Mouse (Mus musculus): ENCODE measurements around the gene Gfap. TPM values are rescaled to one million over a fixed set of nuclear protein-coding genes. Genes with fewer than 3 reads are reported as not detected.

Gene Gfap
- polyA plus RNA-seq, 1 experiment from 2014 or later = not detected

- no peak for ATAC-seq
- Histone ChIP-seq H3K9ac (replicated peaks) (no peak overlapping the region), H3K4me3 (replicated peaks) (no peak overlapping the region), H3K27me3 (peaks cover 69% of the 10 kb centered on the region), H3K27ac (no peak overlapping the region), H3K9me3 (no peaks in the 10 kb centered on the region), H3K4me2 (replicated peaks) (no peak overlapping the region), H3K4me1 (replicated peaks) (peaks cover 12% of the 10 kb centered on the region), H3K36me3 (no peaks in the 10 kb centered on the region)
- WGBS = 91% methylated on average over 4 of the region's 4 CpGs
Measured at GRCm38 (mm10) chr11:102894716-102895115, 6.0 kb downstream of the Gfap start.

- H3K27me3 ChIP-seq = peaks cover 63% of the 10 kb centered on the region
- H3K4me2 ChIP-seq (replicated peaks) = peak overlapping the region; percentile 40
- no peak overlapping the region for H3K27ac ChIP-seq
- H3K4me1 ChIP-seq (replicated peaks) = peaks cover 8% of the 10 kb centered on the region
- ATAC-seq = no peak
- WGBS = 2% methylated on average over 43 of the region's 43 CpGs
- no peaks in the 10 kb centered on the region for H3K9me3 ChIP-seq
- peak overlapping the region; percentile 25 for H3K4me3 ChIP-seq (replicated peaks)
- H3K36me3 ChIP-seq = no peaks in the 10 kb centered on the region
- peak overlapping the region; percentile 39 for H3K9ac ChIP-seq (replicated peaks)
Measured at GRCm38 (mm10) chr11:102893015-102893651, 7.6 kb downstream of the Gfap start.

GRCm38 (mm10) chr11:102890096-102890495 lies 10.6 kb downstream of the Gfap start:
- Histone ChIP-seq H3K4me2 (replicated peaks) (no peak overlapping the region), H3K9ac (replicated peaks) (no peak overlapping the region), H3K27me3 (peaks cover 38% of the 10 kb centered on the region), H3K27ac (no peak overlapping the region), H3K4me1 (replicated peaks) (peaks cover 6% of the 10 kb centered on the region), H3K36me3 (no peaks in the 10 kb centered on the region), H3K4me3 (replicated peaks) (no peak overlapping the region), H3K9me3 (no peaks in the 10 kb centered on the region)
- ATAC-seq = no peak
- 67% methylated on average over 5 of the region's 5 CpGs for WGBS

- H3K4me3 ChIP-seq (replicated peaks) = no peak overlapping the region
- no peak overlapping the region for H3K4me2 ChIP-seq (replicated peaks)
- peaks cover 23% of the 10 kb centered on the region for H3K27me3 ChIP-seq
- H3K9ac ChIP-seq (replicated peaks) = no peak overlapping the region
- H3K27ac ChIP-seq = no peak overlapping the region
- no peaks in the 10 kb centered on the region for H3K36me3 ChIP-seq
- no peaks in the 10 kb centered on the region for H3K9me3 ChIP-seq
- H3K4me1 ChIP-seq (replicated peaks) = peaks cover 3% of the 10 kb centered on the region; the same call in 1 of the 2 replicates
- 67% methylated on average over 3 of the region's 3 CpGs for WGBS
- ATAC-seq = no peak
Measured at GRCm38 (mm10) chr11:102888135-102888534, 12.6 kb downstream of the Gfap start.

GRCm38 (mm10) chr11:102887433-102887832 lies 13.3 kb downstream of the Gfap start:
- Histone ChIP-seq H3K9me3 (no peaks in the 10 kb centered on the region), H3K4me1 (replicated peaks) (no peaks in the 10 kb centered on the region), H3K36me3 (no peaks in the 10 kb centered on the region), H3K4me2 (replicated peaks) (no peak overlapping the region), H3K9ac (replicated peaks) (no peak overlapping the region), H3K27ac (no peak overlapping the region), H3K27me3 (peaks cover 16% of the 10 kb centered on the region), H3K4me3 (replicated peaks) (no peak overlapping the region)
- WGBS = 91% methylated on average over 5 of the region's 5 CpGs
- ATAC-seq = no peak

- no peaks in the 10 kb centered on the region for H3K9me3 ChIP-seq
- ATAC-seq = no peak
- H3K27ac ChIP-seq = no peak within 1 kb of the TSS
- WGBS = 60% methylated on average over 10 of the region's 10 CpGs
- 0 out of 2 replicates have a peak, but pooled peaks cover 5% of the 10 kb centered on the region for H3K27me3 ChIP-seq
- H3K4me2 ChIP-seq (replicated peaks) = no peak within 1 kb of the TSS
- no peak within 1 kb of the TSS for H3K4me3 ChIP-seq (replicated peaks)
- no peaks in the 10 kb centered on the region for H3K36me3 ChIP-seq
- no peak within 1 kb of the TSS; the same call in 1 of the 2 replicates for H3K9ac ChIP-seq (replicated peaks)
- peaks cover 11% of the 10 kb centered on the region for H3K4me1 ChIP-seq (replicated peaks)
Measured at GRCm38 (mm10) chr11:102884616-102885219, 16.0 kb downstream of the Gfap start, which contains the start of gene Fam187a. TSS of gene Fam187a (plus strand) at chr11:102885169.

- peak overlapping the region; percentile 82 for H3K9ac ChIP-seq (replicated peaks)
- peak; percentile 22 for ATAC-seq
- peak overlapping the region; percentile 73 for H3K4me3 ChIP-seq (replicated peaks)
- H3K27ac ChIP-seq = peak overlapping the region; percentile 81
- H3K36me3 ChIP-seq = peaks cover 10% of the 10 kb centered on the region
- H3K9me3 ChIP-seq = no peaks in the 10 kb centered on the region
- peaks cover 20% of the 10 kb centered on the region for H3K4me1 ChIP-seq (replicated peaks)
- 16% methylated on average over 13 of the region's 13 CpGs for WGBS
- H3K4me2 ChIP-seq (replicated peaks) = peak overlapping the region; percentile 75
- H3K27me3 ChIP-seq = 0 out of 2 replicates have a peak, but pooled peaks cover 5% of the 10 kb centered on the region
Measured at GRCm38 (mm10) chr11:102881314-102882198, 19.2 kb downstream of the Gfap start.

GRCm38 (mm10) chr11:102880585-102881313 lies 20.0 kb downstream of the Gfap start, which contains the start of the genes Eftud2 and Ccdc103:
TSS of gene Eftud2 (minus strand) at chr11:102880985.
TSS of gene Ccdc103 (plus strand) at chr11:102881204.
- 0 out of 2 replicates have a peak, but pooled peaks cover 5% of the 10 kb centered on the region for H3K27me3 ChIP-seq
- peak; percentile 95 for ATAC-seq
- peak within 1 kb of the TSS; percentile 81 for H3K27ac ChIP-seq
- H3K4me3 ChIP-seq (replicated peaks) = peak within 1 kb of the TSS; percentile 73
- no peaks in the 10 kb centered on the region for H3K9me3 ChIP-seq
- under 1% methylated on average over 62 of the region's 62 CpGs for WGBS
- H3K4me1 ChIP-seq (replicated peaks) = peaks cover 20% of the 10 kb centered on the region
- H3K36me3 ChIP-seq = peaks cover 17% of the 10 kb centered on the region
- H3K4me2 ChIP-seq (replicated peaks) = peak within 1 kb of the TSS; percentile 75
- H3K9ac ChIP-seq (replicated peaks) = peak within 1 kb of the TSS; percentile 82

- peak overlapping the region; percentile 75 for H3K4me2 ChIP-seq (replicated peaks)
- H3K9me3 ChIP-seq = no peaks in the 10 kb centered on the region
- WGBS = 60% methylated on average over 2 of the region's 2 CpGs
- H3K9ac ChIP-seq (replicated peaks) = peak overlapping the region; percentile 82; the same call in 1 of the 2 replicates
- no peak overlapping the region for H3K27ac ChIP-seq
- peak overlapping the region; percentile 73 for H3K4me3 ChIP-seq (replicated peaks)
- H3K27me3 ChIP-seq = 0 out of 2 replicates have a peak, but pooled peaks cover 5% of the 10 kb centered on the region
- peaks cover 20% of the 10 kb centered on the region for H3K4me1 ChIP-seq (replicated peaks)
- H3K36me3 ChIP-seq = peaks cover 29% of the 10 kb centered on the region
- no peak for ATAC-seq
Measured at GRCm38 (mm10) chr11:102879558-102879957, 21.2 kb downstream of the Gfap start.

- Histone ChIP-seq H3K4me2 (replicated peaks) (no peak overlapping the region), H3K4me1 (replicated peaks) (peaks cover 10% of the 10 kb centered on the region), H3K27me3 (no peaks in the 10 kb centered on the region), H3K36me3 (peaks cover 64% of the 10 kb centered on the region), H3K4me3 (replicated peaks) (no peak overlapping the region), H3K9me3 (no peaks in the 10 kb centered on the region), H3K9ac (replicated peaks) (0 out of 2 replicates have a peak overlapping the region, but pooled peaks have one; percentile 6), H3K27ac (no peak overlapping the region)
- ATAC-seq = no peak
- 91% methylated on average over 7 of the region's 7 CpGs for whole genome bisulfite sequencing
Measured at GRCm38 (mm10) chr11:102874801-102875334, 25.8 kb downstream of the Gfap start.

GRCm38 (mm10) chr11:102864272-102864671 lies 36.4 kb downstream of the Gfap start:
- no peak for ATAC-seq
- Histone ChIP-seq H3K27ac (no peak overlapping the region), H3K4me3 (replicated peaks) (no peak overlapping the region), H3K9me3 (no peaks in the 10 kb centered on the region), H3K9ac (replicated peaks) (no peak overlapping the region), H3K36me3 (peaks cover 93% of the 10 kb centered on the region), H3K4me1 (replicated peaks) (no peaks in the 10 kb centered on the region), H3K4me2 (replicated peaks) (no peak overlapping the region), H3K27me3 (no peaks in the 10 kb centered on the region)
- WGBS = 50% methylated on average over 4 of the region's 4 CpGs

Measured in midbrain, embryonic 13.5 days (tissue).